Comparison of ENCODE assay signal across 7 mouse cellular contexts in the genomic region with DNA sequence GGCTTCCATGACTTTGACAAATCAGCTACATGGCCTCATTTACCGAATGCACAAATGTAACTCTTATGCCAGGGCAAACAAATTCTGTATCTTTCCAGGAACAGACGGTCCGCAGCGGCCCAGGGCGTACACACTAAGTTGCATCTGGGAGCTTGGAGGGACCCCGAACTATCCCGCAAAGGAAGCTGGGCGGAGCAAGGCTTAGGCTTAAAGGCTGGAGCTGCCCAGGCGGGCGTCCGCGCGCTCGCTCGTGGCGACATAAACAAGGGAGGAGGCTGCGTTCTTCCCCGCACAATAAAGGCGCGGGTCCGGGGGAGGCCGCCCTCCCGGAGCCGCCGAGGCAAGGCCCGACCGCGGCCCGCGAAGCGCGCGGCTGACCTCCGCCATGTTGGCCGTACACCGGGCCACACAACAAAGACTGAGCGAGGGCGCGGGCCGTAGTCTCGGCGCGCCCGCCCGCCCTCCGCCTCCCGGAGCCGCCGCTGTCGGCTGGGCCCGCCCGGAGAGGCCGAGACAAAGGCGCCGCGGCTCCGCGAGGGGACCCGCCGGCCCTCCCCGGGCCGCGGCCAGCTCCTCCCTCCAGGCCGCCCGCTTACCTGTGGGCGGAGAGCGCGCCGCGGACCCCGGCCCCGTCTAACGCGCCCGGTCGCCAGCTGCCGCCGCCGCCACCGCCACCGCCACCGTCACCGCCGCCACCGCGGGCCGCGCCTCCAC. TPM values are rescaled to one million over a fixed set of nuclear protein-coding genes. Genes with fewer than 3 reads are reported as not detected.
DNase-seq lines count a peak whose midpoint lies in the region; ATAC-seq lines count a peak whose summit lies in the region.

A gene (plus strand): TSS at position 479 of the 714 bp plus-strand sequence.
A gene (minus strand): TSS at position 714 of the 714 bp plus-strand sequence.

- ATAC-seq in limb, embryonic 13.5 days (ENCODE audit: low FRiP score, low read depth), result peak; percentile 87
- ATAC-seq in midbrain, embryonic 14.5 days (ENCODE audit: low FRiP score, low TSS enrichment), result peak; percentile 87

- peak within 1 kb of the TSS; percentile 98 for H3K9ac ChIP-seq in limb, embryonic 13.5 days
- peak within 1 kb of the TSS; percentile 97 for H3K9ac ChIP-seq in midbrain, embryonic 14.5 days (replicated peaks; ENCODE audit: low read length)

- peaks cover 25% of the 10 kb centered on the region for H3K4me1 ChIP-seq in embryonic facial prominence, embryonic 10.5 days
- H3K4me1 ChIP-seq in limb, embryonic 13.5 days, result peaks cover 31% of the 10 kb centered on the region
- peaks cover 22% of the 10 kb centered on the region for H3K4me1 ChIP-seq in midbrain, embryonic 14.5 days (ENCODE audit: control insufficient read depth, insufficient read depth, low read length)

- H3K27me3 ChIP-seq in embryonic facial prominence, embryonic 10.5 days (replicated peaks; ENCODE audit: low read depth, poor library complexity, severe bottlenecking), result no peaks in the 10 kb centered on the region
- no peaks in the 10 kb centered on the region for H3K27me3 ChIP-seq in limb, embryonic 13.5 days
- H3K27me3 ChIP-seq in midbrain, embryonic 14.5 days (ENCODE audit: control insufficient read depth, insufficient read depth, low read length), result no peaks in the 10 kb centered on the region

- no peaks in the 10 kb centered on the region for H3K9me3 ChIP-seq in embryonic facial prominence, embryonic 10.5 days
- H3K9me3 ChIP-seq in limb, embryonic 13.5 days, result no peaks in the 10 kb centered on the region
- no peaks in the 10 kb centered on the region for H3K9me3 ChIP-seq in midbrain, embryonic 14.5 days (ENCODE audit: control insufficient read depth, low read length)

- WGBS in embryonic facial prominence, embryonic 10.5 days, result 2% methylated on average over 88 of the region's 88 CpGs
- WGBS in limb, embryonic 13.5 days, result under 1% methylated on average over 53 of the region's 88 CpGs
- WGBS in midbrain, embryonic 14.5 days, result under 1% methylated on average over 71 of the region's 88 CpGs

- H3K4me3 ChIP-seq in embryonic facial prominence, embryonic 10.5 days, result peak within 1 kb of the TSS; percentile 94
- H3K4me3 ChIP-seq in limb, embryonic 13.5 days, result peak within 1 kb of the TSS; percentile 86
- peak within 1 kb of the TSS; percentile 90 for H3K4me3 ChIP-seq in midbrain, embryonic 14.5 days (replicated peaks; ENCODE audit: low read depth, low read length)

- H3K4me2 ChIP-seq in limb, embryonic 13.5 days (replicated peaks), result peak within 1 kb of the TSS; percentile 86
- peak within 1 kb of the TSS; percentile 68 for H3K4me2 ChIP-seq in midbrain, embryonic 14.5 days (ENCODE audit: low read length)

- no peaks in the 10 kb centered on the region for H3K36me3 ChIP-seq in embryonic facial prominence, embryonic 10.5 days (replicated peaks)
- H3K36me3 ChIP-seq in limb, embryonic 13.5 days, result no peaks in the 10 kb centered on the region
- H3K36me3 ChIP-seq in midbrain, embryonic 14.5 days (ENCODE audit: control insufficient read depth, insufficient read depth, low read length), result no peaks in the 10 kb centered on the region

- peak within 1 kb of the TSS; percentile 100 for H3K27ac ChIP-seq in embryonic facial prominence, embryonic 10.5 days (replicated peaks)
- peak within 1 kb of the TSS; percentile 97 for H3K27ac ChIP-seq in limb, embryonic 13.5 days
- peak within 1 kb of the TSS; percentile 99 for H3K27ac ChIP-seq in midbrain, embryonic 14.5 days (replicated peaks; ENCODE audit: low read depth, low read length)

- peak; percentile 69 for DNase-seq in adrenal gland, postnatal 25 days
- peak; percentile 78 for DNase-seq in embryonic facial prominence, embryonic 10.5 days (ENCODE audit: low spot score)
- peak; percentile 80 to 86 for DNase-seq in heart, adult 18-20 months
- peak; percentile 66 for DNase-seq in kidney, adult 11 months
- DNase-seq in midbrain, embryonic 14.5 days, result peak; percentile 81
- peak; percentile 63 for DNase-seq in spleen, adult 12 weeks (ENCODE audit: low spot score)

RNA-seq across cellular contexts. Expression of the first gene that starts in this region (rescaled TPM):
- 2.0 and 4.3 TPM in 2 replicates for total RNA-seq in adrenal gland, postnatal 25 days (2021)
- 4.6 and 4.8 TPM in 2 replicates for polyA plus RNA-seq in embryonic facial prominence, embryonic 10.5 days (2016; fragmentation: Nextera tagmentation; extraction: Ambion mirVana)
- total RNA-seq in heart, adult 18-20 months (2021), result 1 to 10 TPM; 3.9 to 4.7 TPM
- polyA plus RNA-seq in limb, embryonic 13.5 days (2015; fragmentation: Nextera tagmentation; extraction: Ambion mirVana), result 5.0 TPM in 2 replicates
- 5.7 and 7.0 TPM in 2 replicates for polyA plus RNA-seq in midbrain, embryonic 14.5 days (2014; fragmentation: Nextera tagmentation; extraction: Ambion mirVana)

RNA-seq across cellular contexts. Expression of the second gene that starts in this region (rescaled TPM):
- total RNA-seq in adrenal gland, postnatal 25 days (2021), result 19.1 and 20.3 TPM in 2 replicates
- 49.3 and 50.5 TPM in 2 replicates for polyA plus RNA-seq in embryonic facial prominence, embryonic 10.5 days (2016; fragmentation: Nextera tagmentation; extraction: Ambion mirVana)
- 10 to 100 TPM; 13.4 to 14.1 TPM for total RNA-seq in heart, adult 18-20 months (2021)
- polyA plus RNA-seq in limb, embryonic 13.5 days (2015; fragmentation: Nextera tagmentation; extraction: Ambion mirVana), result 55.7 and 58.5 TPM in 2 replicates
- polyA plus RNA-seq in midbrain, embryonic 14.5 days (2014; fragmentation: Nextera tagmentation; extraction: Ambion mirVana), result 105 and 107 TPM in 2 replicates

Comparison
In these comparisons a context has a peak if more than half of its experiments do, and no peak if none do; other contexts are left out.
1. Peak in every context shown above with its lines: DNase-seq, ATAC-seq, H3K4me3 ChIP-seq and H3K27ac ChIP-seq.